Mouse (Mus musculus) c-Kit-positive CD71-positive TER-119-positive erythroid progenitor cells, embryonic 14.5 days (primary cell): ENCODE data around the gene Kansl1.

Experiments
- DNase-seq: peaks from one replicate; pipeline ENCODE4 v3.0.0-alpha.2; 2013; ENCODE audit warnings: low spot score

Kansl1 gene

DNA sequence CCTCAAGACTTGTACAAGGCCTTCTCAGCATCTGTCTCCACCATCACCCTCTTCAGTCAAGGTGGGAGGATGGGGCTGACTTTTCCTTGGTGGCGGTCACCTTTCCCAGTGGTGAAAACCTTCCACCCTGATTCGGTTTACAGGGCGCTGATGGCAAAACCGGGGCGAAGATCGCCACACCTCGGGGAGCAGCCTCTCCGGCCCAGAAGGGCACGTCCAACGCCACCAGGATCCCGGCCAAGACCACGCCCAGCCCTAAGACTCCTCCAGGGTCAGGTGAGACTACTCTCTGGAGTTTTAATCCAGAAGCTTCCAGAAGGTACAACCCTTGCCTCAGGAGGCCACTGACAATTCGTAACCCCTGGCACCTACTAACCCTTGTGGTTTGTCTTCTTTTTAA lies 162.2 kb downstream of the Kansl1 start:
- DNase-seq: no peak

DNA sequence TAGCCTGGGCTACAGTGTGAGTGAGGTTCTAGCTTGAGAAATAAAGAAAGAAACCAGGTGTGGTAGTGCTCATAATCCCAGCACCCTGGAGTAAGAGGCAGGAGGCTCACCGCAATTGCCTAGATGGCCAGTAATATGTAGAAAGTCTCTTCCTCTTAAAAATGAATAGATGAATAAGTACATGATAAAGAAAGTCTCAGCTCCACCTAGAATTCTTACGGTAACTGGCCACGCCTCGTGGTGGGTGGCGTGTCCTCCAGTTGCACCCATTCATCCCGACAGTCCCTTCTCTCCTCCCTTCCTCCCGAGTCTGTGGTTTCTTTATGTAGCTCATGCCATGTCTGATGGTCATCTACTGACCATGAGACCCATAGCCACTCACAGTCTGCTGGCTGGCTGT lies 162.9 kb downstream of the Kansl1 start:
- DNase-seq: no peak

DNA sequence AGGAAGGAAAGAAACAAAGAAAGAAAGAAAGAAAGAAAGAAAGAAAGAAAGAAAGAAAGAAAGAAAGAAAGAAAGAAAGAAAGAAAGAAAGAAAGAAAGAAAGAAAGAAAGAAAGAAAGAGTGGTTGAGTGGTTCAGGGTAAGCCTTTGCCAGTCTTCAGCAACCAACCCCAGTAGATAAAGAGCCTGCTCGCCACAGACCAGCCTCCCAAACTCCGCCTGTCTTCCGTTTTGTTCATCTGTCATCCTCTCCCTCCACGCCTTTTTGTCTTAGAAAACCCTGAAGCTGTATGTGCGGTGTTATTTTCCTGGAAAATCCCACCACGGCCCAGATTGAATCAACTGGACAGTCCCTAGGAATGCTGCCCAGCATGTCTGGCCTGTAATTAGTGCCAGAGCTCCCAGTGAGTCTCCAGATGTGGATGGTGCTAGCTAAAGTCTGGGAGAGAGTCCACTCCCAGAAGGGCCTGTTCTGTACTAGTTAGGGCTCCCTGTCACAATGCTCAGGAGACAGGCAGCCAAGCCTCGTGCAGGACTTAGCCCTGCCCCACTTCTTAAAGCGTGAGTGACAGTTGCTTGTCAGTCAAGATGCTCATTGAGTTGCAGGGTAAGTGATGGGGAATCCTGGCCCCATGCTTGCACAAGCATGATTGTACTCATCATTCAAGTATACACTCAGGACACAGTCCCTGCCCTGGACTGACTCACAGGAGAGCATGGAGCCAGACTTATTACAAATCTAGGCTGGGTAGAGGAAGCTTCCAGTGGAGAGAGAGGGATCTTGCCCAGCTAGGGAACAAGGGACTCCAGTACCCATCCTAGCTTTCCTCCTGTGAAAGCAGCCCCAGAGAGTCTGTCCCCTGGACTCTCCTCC lies 165.3 kb downstream of the Kansl1 start:
- DNase-seq: no peak

DNA sequence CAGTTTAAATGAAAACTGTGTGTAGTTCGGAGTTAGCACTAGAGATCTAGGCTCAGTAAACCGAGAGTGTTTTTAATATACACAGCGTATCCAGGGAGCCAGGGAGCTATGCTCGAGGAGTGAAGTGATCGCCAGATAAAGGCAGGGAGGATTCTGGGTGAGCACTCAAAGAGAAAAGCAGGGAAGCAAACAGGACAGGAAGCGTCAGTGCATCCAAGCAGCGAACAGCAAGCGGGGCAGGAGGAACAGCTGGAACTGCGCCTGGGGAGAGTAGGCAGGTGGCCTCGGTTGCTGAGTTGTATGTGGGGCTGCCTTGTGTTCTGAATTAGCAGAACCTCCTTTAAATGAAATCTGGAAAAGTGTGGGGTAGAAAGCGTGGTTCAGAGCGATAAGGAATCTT lies 166.0 kb downstream of the Kansl1 start:
- DNase-seq: no peak

DNA sequence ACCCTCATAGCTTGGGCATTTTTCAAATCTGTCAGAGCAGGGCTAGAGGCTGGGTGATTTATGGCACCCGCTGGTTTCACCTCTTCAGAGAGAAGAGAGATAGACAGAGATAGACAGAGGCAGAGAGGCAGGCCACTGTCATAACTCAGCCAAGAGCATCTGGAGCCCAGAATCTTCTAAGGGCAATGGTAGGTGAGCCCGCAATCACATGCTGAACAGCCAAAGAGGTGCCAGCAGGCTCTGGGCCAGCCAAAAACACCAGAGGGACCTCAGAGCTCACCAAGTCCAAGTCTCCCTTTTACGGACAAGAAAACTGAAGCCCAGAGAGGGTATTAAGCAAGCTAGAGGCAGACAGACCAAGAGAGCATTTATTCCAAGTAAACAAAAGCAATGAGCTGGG lies 171.0 kb downstream of the Kansl1 start:
- DNase-seq: no peak

DNA sequence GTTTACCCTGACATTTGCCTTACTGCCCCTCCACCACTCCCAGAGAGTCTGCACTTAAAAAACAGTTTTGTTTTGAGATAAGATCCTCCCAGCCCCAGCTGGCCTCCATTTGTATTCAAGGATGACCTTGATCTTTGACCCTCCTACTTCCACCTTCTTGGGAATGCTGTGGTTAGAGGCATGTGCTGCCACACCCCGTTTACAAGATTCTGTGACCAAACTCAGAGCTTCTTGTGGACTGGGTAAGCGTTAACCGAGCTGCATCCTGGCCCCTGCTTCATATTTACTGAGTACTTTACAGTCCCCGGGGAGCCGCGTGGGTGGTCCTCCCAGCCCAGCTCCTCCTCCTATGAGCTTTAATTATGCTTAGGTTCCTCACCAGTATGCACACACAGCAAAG lies 173.0 kb downstream of the Kansl1 start:
- no peak for DNase-seq

DNA sequence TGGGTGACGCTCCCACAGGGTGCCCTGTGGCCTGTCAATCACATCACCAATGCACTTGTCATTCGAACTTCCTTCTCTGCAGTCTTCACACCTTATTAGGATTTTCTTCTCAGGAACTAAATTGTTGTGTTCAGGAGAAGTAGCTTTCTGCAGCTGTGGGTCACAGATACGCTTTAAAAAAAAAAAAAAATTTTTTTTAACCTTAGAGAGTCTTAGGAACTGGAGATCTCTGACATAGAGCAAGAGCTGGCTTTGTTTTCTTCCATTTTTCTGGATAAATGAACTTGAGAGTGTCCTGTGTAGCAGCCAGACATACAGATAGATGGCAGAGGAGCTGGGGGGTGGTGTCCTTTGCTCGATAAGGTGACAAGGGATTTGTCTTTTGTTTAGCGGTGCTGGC lies 173.5 kb downstream of the Kansl1 start:
- DNase-seq: no peak

DNA sequence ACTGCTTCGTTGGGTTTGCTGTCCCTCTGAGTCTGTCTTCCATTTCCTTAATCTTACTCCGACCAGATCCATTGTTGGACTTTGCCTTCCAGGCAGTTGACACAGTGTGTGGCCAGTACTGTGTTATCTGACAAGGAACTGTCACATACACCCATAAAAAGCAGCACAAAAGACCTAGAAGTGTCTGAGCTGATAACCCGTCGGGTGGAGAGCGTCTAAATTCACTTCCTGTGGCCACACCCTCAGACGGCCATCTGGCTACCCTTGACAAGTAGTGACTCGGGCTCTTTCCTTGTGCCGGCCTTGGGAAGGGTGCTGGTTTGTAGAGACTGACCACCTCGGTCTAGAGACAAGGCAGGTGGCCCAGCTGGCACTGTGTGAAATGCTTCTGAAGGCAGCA lies 175.4 kb downstream of the Kansl1 start:
- DNase-seq: peak; percentile 75

DNA sequence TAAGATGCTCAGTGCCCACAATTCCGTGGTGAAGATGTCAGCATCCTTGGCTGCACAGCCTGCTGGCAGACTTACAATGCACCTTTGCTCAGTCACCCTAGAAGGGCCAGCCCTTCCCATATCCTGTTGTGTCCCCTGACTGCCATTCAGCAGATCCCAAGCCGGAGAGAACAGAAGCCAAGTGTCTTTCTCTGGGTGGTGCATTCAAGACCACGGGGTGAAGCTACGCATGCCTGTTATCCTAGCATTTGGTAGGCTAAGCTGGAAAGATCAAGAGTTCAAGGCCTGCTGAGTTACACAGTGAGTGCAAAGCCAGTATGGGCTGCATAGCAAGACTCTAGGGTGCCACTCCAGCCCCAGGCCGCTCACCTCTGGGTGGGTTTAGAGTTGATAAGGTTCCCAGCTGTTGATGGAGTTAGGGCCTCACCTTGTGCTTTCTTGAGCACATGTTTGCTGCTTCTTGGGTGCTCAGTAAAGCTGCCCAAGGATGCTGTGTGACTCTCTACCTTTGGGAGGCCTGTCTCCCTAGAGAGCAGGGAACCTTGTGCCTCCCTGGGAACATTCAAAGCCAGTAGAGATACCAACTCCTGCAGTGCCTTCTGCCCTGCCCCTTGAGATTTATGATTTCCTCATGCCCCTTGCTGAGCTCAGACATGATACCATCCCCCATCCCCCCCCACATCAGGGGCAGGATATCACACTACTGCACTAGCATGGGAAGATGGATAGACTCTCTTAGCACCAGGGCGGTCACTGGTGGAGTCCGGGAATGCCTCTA lies 176.0 kb downstream of the Kansl1 start:
- no peak for DNase-seq

DNA sequence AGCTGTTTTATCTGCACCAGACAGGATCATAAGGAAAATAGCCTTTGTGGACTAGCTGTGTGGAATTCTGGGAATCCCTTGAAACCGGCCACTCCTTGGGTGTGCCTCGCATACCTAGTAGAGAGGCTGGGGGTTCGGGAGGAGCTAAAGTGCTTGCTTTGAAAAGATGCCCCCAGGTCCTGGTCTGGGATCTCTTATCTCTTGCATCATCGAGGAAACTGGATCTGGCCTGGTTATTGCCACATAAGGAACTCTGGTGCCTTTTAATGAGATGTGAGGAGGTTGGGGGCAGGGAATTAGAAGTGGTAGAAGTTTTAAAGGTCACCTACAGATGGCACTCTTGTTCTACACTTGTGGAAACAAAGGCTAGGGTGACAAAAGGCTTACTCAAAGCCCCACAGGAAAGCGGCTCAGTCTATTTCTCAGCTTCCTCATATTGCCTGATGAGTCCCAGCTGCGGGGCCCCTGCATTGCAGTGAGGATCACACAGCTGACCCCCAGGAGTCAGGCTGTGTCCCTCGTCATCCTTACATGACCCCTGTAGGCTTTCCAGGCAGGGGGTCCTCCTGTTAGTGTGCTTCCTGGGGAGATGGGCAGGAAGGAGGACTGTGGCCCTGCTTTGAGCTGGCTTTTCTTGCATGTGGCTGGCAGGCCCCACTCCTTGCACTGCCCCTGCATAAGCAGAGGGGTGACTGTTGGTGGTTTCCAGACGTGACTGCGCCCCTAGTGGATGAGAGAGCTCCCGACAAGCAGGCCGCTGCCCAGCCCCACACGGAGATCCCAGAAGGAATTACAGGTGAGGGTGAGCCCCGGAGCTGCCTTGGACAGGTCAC lies 179.2 kb downstream of the Kansl1 start:
- DNase-seq: peak; percentile 65

DNA sequence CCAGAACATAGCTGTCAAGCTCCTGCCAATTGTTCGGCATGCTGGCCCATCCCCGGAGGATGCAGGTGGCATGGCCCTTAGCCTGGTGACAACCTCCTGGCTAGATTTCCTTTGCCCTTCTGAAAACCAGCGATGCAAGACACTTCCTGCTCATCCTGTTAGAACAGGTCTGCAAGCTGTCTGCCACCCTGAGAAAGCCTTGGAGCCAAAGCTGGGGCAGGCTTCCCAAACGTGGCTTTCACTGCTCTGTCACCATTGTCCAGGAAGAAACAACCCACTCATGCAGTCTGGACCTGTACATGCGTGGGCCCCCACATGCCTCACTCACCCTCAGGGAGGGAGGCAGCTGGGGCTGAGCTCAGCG lies 179.8 kb downstream of the Kansl1 start:
- no peak for DNase-seq

DNA sequence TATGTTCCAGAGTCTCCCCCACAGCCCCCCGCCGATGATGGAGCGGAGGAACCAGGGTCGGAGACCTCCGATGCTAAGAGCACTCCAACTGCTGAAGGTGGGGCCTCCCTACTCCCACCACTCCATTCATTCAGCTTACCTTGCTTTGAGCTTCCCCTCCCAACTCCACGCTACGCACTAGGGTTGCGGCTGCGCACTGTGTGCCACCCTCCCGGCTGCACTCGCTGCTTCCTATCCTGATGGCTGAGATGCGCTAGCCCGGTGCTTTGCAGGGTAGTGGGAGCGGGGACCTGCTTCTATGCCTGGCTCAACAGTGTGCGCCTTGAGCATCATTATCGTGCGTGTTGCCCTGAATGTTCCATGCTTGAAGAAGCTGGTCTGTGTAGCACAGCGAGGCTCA lies 181.5 kb downstream of the Kansl1 start:
- no peak for DNase-seq
